Mouse (Mus musculus) liver (tissue): ENCODE results near the gene Bmyc.
"Not testable (repeated sequence)": the region's sequence is repeated elsewhere in the genome, so short reads cannot be mapped to it uniquely, and the experiment has no call there.

Experiments
- DNase-seq: peaks from one replicate; pipeline ENCODE4 v3.0.0-alpha.2; 2020; ENCODE audit warnings: mixed read lengths

Bmyc gene

DNA sequence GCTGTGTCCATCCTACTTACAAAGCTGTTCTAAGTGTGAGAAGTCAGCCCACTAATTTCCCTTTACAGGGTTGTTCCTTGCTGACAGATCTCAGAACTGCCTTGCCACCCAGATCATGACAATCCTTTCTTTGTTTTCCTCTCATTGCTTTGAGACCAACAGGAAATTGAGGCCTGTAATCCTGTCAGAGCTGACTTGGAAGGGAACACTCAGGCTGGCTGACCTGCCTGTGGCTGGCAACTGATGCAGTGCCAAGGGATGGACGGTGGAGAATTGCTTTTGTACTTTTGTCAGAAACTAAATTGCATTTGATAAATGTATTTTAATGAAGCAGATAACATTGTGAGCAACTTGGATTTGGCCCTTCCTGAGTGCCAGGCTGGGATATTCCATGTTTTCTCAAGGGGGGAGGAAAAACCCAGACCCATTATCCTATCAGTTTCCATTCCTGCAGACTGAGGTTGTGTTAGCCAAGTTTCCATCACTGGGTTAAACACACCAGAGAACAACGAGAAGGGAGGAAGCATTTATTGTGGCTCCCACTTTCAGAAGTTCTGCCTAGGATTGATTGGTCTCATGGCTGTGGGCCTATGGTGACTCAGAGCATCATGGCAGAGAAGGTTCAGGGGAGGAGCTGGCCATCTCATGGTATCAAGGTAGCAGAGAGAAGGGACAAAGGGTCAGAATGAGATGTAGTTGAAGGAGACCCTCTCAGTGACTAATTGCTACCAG lies 26.8 kb downstream of the Bmyc start:
- no peak for DNase-seq

DNA sequence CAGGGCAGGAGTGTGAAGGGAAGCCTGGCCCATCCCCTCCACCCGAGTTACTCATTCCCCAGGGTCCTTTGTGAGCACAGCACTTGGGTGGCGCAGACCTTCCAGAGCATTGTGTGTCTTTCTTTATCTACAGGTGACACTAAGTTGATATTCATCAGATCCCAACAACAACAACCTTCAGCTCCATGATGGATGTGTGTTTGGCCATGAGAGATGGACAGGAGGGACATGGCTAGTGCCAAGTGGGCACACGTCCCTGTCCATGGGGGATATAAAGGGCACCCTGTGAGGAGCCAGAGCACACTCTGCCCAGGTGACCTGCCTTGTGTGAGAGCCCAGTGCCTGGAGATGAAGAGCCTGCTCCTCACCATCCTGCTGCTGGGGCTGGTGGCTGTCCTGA lies 30.2 kb downstream of the Bmyc start, which contains the start of gene Obp2b:
Gene Obp2b, plus strand, starts transcription at position 301 of the 400 bp plus-strand sequence.
- not testable (repeated sequence) for DNase-seq

DNA sequence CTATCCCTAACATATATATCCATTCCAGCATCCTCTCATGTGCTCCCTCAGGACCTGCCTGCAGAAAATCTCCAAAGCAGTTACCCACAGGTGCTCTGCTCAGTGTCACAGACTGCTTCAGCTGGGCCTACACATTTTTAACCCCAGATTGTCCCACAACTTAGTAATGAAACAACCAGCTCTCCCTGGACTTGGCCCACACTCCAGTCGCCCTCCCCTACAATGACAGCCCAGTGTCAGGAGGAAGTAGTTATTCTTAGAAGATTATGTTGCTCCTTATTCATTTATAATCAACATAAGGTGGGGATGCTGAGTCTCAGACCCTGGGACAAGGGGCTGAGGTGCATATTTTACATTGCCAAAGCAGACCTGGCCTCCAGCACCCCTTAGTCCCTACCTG lies 35.1 kb downstream of the Bmyc start:
- no peak for DNase-seq

DNA sequence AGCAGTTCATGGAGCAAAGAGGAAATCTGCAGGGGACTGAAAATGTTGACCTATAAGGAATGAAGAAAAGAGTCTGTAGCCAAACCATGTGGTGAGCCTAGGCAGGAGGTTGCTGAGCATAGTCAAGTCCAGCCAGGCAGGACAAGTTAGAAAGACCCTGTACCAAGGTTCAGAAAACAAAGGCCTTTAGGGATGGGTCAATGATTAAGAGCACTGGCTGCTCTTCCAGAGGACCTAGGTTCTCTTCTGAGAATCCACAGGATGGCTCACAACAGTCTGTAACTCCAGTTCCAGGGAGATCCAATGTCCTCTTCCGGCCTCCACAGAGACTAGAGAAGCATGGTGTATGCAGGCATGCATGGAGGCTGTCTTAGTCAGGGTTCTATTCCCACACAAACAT lies 47.7 kb downstream of the Bmyc start:
- no peak for DNase-seq
